ENCODE assay signal across 14 mouse cellular contexts in the genomic region with DNA sequence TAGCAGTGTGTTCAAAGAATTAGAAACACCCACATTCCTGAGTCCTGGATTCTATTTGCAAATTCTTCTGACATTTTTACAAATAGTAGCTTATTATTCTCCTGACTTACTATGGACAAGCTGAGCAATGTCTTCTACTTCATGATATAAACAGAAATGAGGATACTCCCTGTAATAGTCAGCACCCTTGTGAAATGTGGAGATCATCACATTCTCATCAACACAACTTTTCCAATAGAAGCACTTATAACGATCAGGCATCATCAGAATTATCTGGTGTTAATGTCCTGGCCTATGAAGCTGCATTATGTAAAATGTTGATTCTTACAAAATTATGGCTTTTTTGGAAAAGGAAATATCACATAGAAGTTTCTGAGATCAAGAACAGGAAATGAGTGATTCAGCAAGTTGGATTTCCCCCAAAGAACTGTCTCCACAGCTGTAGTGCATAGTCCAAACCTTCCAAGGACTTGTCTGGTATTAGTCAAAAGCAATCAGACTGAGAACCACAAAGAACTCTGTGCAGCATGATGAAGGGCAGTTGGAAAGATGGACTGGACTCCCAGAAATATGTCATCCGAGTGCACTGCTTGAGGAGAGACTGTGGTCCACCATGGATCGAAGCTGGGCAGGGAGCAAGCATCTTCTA.
A peak's percentile ranks its signal among the peaks of the same experiment; 100 is the strongest.
DNase-seq lines count a peak whose midpoint lies in the region; ATAC-seq lines count a peak whose summit lies in the region.
"Had no signal": no experiment of that assay in that cellular context is flagged by ENCODE, and none has a peak within 500 bp of the region (broad histone marks: within the 10 kb centered on the region; RNA-seq: fewer than 3 reads in every experiment).

No protein-coding gene starts in this region.

- H3K4me2 ChIP-seq in embryonic facial prominence, embryonic 14.5 days (ENCODE audit: low read depth, low read length) = no peak overlapping the region
- no peak overlapping the region for H3K4me2 ChIP-seq in stomach, embryonic 16.5 days (ENCODE audit: low read depth, low read length)
- H3K4me2 ChIP-seq: limb, embryonic 15.5 days had no signal

- no peak overlapping the region for H3K4me3 ChIP-seq in embryonic facial prominence, embryonic 14.5 days (ENCODE audit: low read depth, low read length)
- H3K4me3 ChIP-seq in embryonic facial prominence, embryonic 10.5 days = no peak overlapping the region
- H3K4me3 ChIP-seq in stomach, embryonic 16.5 days (replicated peaks; ENCODE audit: low read length) = no peak overlapping the region
- H3K4me3 ChIP-seq in hindbrain, embryonic 10.5 days = no peak overlapping the region
- H3K4me3 ChIP-seq: limb, embryonic 15.5 days; megakaryocyte, embryonic 14.5 days had no signal

- H3K4me1 ChIP-seq in embryonic facial prominence, embryonic 14.5 days (ENCODE audit: control insufficient read depth, insufficient read depth, low read length) = no peaks in the 10 kb centered on the region
- H3K4me1 ChIP-seq in embryonic facial prominence, embryonic 10.5 days = no peaks in the 10 kb centered on the region
- no peaks in the 10 kb centered on the region for H3K4me1 ChIP-seq in stomach, embryonic 16.5 days (ENCODE audit: control insufficient read depth, insufficient read depth, low read length)
- no peaks in the 10 kb centered on the region for H3K4me1 ChIP-seq in hindbrain, embryonic 10.5 days (replicated peaks)
- H3K4me1 ChIP-seq: limb, embryonic 15.5 days; megakaryocyte, embryonic 14.5 days had no signal

- H3K27ac ChIP-seq in embryonic facial prominence, embryonic 14.5 days (replicated peaks; ENCODE audit: low read depth, low read length) = no peak overlapping the region
- H3K27ac ChIP-seq in embryonic facial prominence, embryonic 10.5 days (replicated peaks) = no peak overlapping the region
- 0 out of 2 replicates have a peak overlapping the region, but pooled peaks have one; percentile 3 for H3K27ac ChIP-seq in stomach, embryonic 16.5 days (ENCODE audit: low read length)
- no peak overlapping the region for H3K27ac ChIP-seq in hindbrain, embryonic 10.5 days
- H3K27ac ChIP-seq: hindbrain, postnatal 0 days; limb, embryonic 15.5 days had no signal

- ATAC-seq in embryonic facial prominence, embryonic 14.5 days (ENCODE audit: low read depth) = no peak
- peak; percentile 80 for ATAC-seq in stomach, embryonic 16.5 days (ENCODE audit: insufficient read depth, low FRiP score)
- ATAC-seq: hindbrain, postnatal 0 days had no signal

- WGBS in embryonic facial prominence, embryonic 14.5 days = 81% methylated on average over 3 of the region's 3 CpGs
- WGBS in embryonic facial prominence, embryonic 10.5 days = 88% methylated on average over 3 of the region's 3 CpGs
- 60% methylated on average over 3 of the region's 3 CpGs for WGBS in stomach, embryonic 16.5 days
- 92% methylated on average over 3 of the region's 3 CpGs for WGBS in hindbrain, embryonic 10.5 days

- no peaks in the 10 kb centered on the region for H3K36me3 ChIP-seq in embryonic facial prominence, embryonic 14.5 days (ENCODE audit: control insufficient read depth, insufficient read depth, low read length)
- H3K36me3 ChIP-seq in embryonic facial prominence, embryonic 10.5 days (replicated peaks) = no peaks in the 10 kb centered on the region
- H3K36me3 ChIP-seq in stomach, embryonic 16.5 days (ENCODE audit: control insufficient read depth, insufficient read depth, low read length) = no peaks in the 10 kb centered on the region
- no peaks in the 10 kb centered on the region for H3K36me3 ChIP-seq in hindbrain, embryonic 10.5 days
- H3K36me3 ChIP-seq: limb, embryonic 15.5 days had no signal

- intact Hi-C loops in heart, postnatal 25 days (cut with DNase I) = no loop called here

- DNase-seq in embryonic facial prominence, embryonic 14.5 days (ENCODE audit: low spot score) = peak; percentile 30
- DNase-seq in embryonic facial prominence, embryonic 10.5 days (ENCODE audit: low spot score) = no peak
- peak; percentile 4 to 9 for DNase-seq in kidney, postnatal 4 days
- DNase-seq in kidney, adult 18-20 months = no peak
- peak; percentile 2 for DNase-seq in heart, postnatal 25 days (ENCODE audit: low spot score)
- DNase-seq in hindbrain, embryonic 10.5 days (ENCODE audit: low spot score) = no peak
- DNase-seq in c-Kit-positive CD71-positive TER-119-positive erythroid progenitor cells, embryonic 14.5 days (ENCODE audit: low spot score) = no peak
- DNase-seq: adrenal gland, postnatal 36 days; cerebellum, adult 11 months; right cerebral cortex, postnatal 14 days had no signal

- no peaks in the 10 kb centered on the region for H3K27me3 ChIP-seq in embryonic facial prominence, embryonic 14.5 days (replicated peaks; ENCODE audit: control insufficient read depth, insufficient read depth, low read length)
- H3K27me3 ChIP-seq in embryonic facial prominence, embryonic 10.5 days (replicated peaks; ENCODE audit: low read depth, poor library complexity, severe bottlenecking) = no peaks in the 10 kb centered on the region
- H3K27me3 ChIP-seq in stomach, embryonic 16.5 days (ENCODE audit: control insufficient read depth, insufficient read depth, low read length) = no peaks in the 10 kb centered on the region
- H3K27me3 ChIP-seq in hindbrain, embryonic 10.5 days (ENCODE audit: insufficient read depth, poor library complexity, severe bottlenecking) = no peaks in the 10 kb centered on the region
- H3K27me3 ChIP-seq: limb, embryonic 15.5 days; megakaryocyte, embryonic 14.5 days had no signal

- H3K9ac ChIP-seq in embryonic facial prominence, embryonic 14.5 days (ENCODE audit: low read depth, low read length) = no peak overlapping the region
- no peak overlapping the region for H3K9ac ChIP-seq in stomach, embryonic 16.5 days (ENCODE audit: low read length)
- H3K9ac ChIP-seq: limb, embryonic 15.5 days had no signal

- no peaks in the 10 kb centered on the region for H3K9me3 ChIP-seq in embryonic facial prominence, embryonic 14.5 days (ENCODE audit: control insufficient read depth, low read length)
- H3K9me3 ChIP-seq in embryonic facial prominence, embryonic 10.5 days = no peaks in the 10 kb centered on the region
- H3K9me3 ChIP-seq in stomach, embryonic 16.5 days (replicated peaks; ENCODE audit: control insufficient read depth, low read length) = no peaks in the 10 kb centered on the region
- H3K9me3 ChIP-seq in hindbrain, embryonic 10.5 days = no peaks in the 10 kb centered on the region
- H3K9me3 ChIP-seq: limb, embryonic 15.5 days; megakaryocyte, embryonic 14.5 days had no signal

Comparison
In these comparisons a context has a peak if more than half of its experiments do, and no peak if none do; other contexts are left out.
1. DNase-seq: peak in embryonic facial prominence, embryonic 14.5 days (single experiment), kidney, postnatal 4 days (2 of 2) and heart, postnatal 25 days (single experiment); none in embryonic facial prominence, embryonic 10.5 days (single experiment), kidney, adult 18-20 months (single experiment), hindbrain, embryonic 10.5 days (single experiment) and c-Kit-positive CD71-positive TER-119-positive erythroid progenitor cells, embryonic 14.5 days (single experiment).